Comparison of ENCODE assay signal across 19 mouse cellular contexts in genomic region chr6:85086645-85087044, GRCm38 (mm10). TPM values are rescaled to one million over a fixed set of nuclear protein-coding genes. Genes with fewer than 3 reads are reported as not detected.
A peak's percentile ranks its signal among the peaks of the same experiment; 100 is the strongest.
DNase-seq lines count a peak whose midpoint lies in the region; ATAC-seq and TF ChIP-seq lines count a peak whose summit lies in the region.
"Had no signal": no experiment of that assay in that cellular context is flagged by ENCODE, and none has a peak within 500 bp of the region (broad histone marks: within the 10 kb centered on the region; RNA-seq: fewer than 3 reads in every experiment).

No protein-coding gene starts in this region.

- H3K36me3 ChIP-seq in C2C12 (ENCODE audit: control insufficient read depth, insufficient read depth): no peaks in the 10 kb centered on the region
- H3K36me3 ChIP-seq in stomach, postnatal 0 days (ENCODE audit: control insufficient read depth, insufficient read depth, low read length): no peaks in the 10 kb centered on the region
- H3K36me3 ChIP-seq: G1E; heart, embryonic 12.5 days; hindbrain, embryonic 12.5 days; kidney, embryonic 15.5 days; liver, embryonic 13.5 days had no signal

- no peak for ATAC-seq in stomach, postnatal 0 days (ENCODE audit: low FRiP score, low TSS enrichment)
- no peak for ATAC-seq in activated CD4-positive, CD25-positive, alpha-beta regulatory T cell, adult 4 months
- ATAC-seq: forebrain, postnatal 0 days had no signal

- TF ChIP-seq EP300 in stomach, postnatal 0 days (optimal IDR thresholded peaks at IDR 0.05): no peak

- no peak overlapping the region for H3ac ChIP-seq in C2C12 (ENCODE audit: control insufficient read depth, insufficient read length, low read depth)

- H3K79me2 ChIP-seq in C2C12 (ENCODE audit: control insufficient read depth, insufficient read depth): no peaks in the 10 kb centered on the region

- no peaks in the 10 kb centered on the region for H3K79me3 ChIP-seq in C2C12 (ENCODE audit: low read depth)

- TF ChIP-seq CTCF in C2C12 (IDR thresholded peaks at IDR 0.05; ENCODE audit: control insufficient read depth, insufficient read depth, insufficient read length): no peak
- no peak for TF ChIP-seq CTCF in stomach, postnatal 0 days (IDR thresholded peaks at IDR 0.05; ENCODE audit: low read depth)

- peak; percentile 14 to 20 for DNase-seq in gastrocnemius, adult 8-10 months (ENCODE audit: low spot score in 2 of 2)
- DNase-seq in gastrocnemius, postnatal 10 days: no peak
- DNase-seq in adipocyte (ENCODE audit: low spot score): peak; percentile 14
- DNase-seq in stomach, postnatal 0 days (ENCODE audit: low spot score): no peak
- DNase-seq in kidney, postnatal 4 days: no peak
- DNase-seq: cerebellum, adult 11-12 months; cerebellum, postnatal 10 days; forebrain, postnatal 0 days; kidney, postnatal 36 days; liver, embryonic 13.5 days; lung, adult 2 months; lung, postnatal 14 days had no signal

- peaks cover 3% of the 10 kb centered on the region for H3K27me3 ChIP-seq in C2C12 (ENCODE audit: control insufficient read depth, insufficient read depth, insufficient read length)
- H3K27me3 ChIP-seq in stomach, postnatal 0 days (ENCODE audit: control insufficient read depth, insufficient read depth, low read length): no peaks in the 10 kb centered on the region
- H3K27me3 ChIP-seq: heart, embryonic 12.5 days; hindbrain, embryonic 12.5 days; kidney, embryonic 15.5 days; liver, embryonic 13.5 days had no signal

- no peak overlapping the region for H3K4me3 ChIP-seq in C2C12 (ENCODE audit: insufficient read depth, poor library complexity, severe bottlenecking)
- no peak overlapping the region for H3K4me3 ChIP-seq in stomach, postnatal 0 days (ENCODE audit: low read depth, low read length)
- H3K4me3 ChIP-seq: heart, embryonic 12.5 days; hindbrain, embryonic 12.5 days; kidney, embryonic 15.5 days; liver, embryonic 13.5 days had no signal

- H3K4me1 ChIP-seq in stomach, postnatal 0 days (replicated peaks; ENCODE audit: control insufficient read depth, insufficient read depth): no peaks in the 10 kb centered on the region
- H3K4me1 ChIP-seq: hindbrain, embryonic 12.5 days; kidney, embryonic 15.5 days; liver, embryonic 13.5 days had no signal

- 63% methylated on average over 3 of the region's 3 CpGs for whole genome bisulfite sequencing in stomach, postnatal 0 days

- H3K9me3 ChIP-seq in stomach, postnatal 0 days (ENCODE audit: control insufficient read depth, low read length): no peaks in the 10 kb centered on the region
- H3K9me3 ChIP-seq: G1E; heart, embryonic 12.5 days; hindbrain, embryonic 12.5 days; kidney, embryonic 15.5 days; liver, embryonic 13.5 days had no signal

- H3K9ac ChIP-seq in stomach, postnatal 0 days (ENCODE audit: low read length): no peak overlapping the region
- H3K9ac ChIP-seq: forebrain, postnatal 0 days; heart, embryonic 12.5 days; hindbrain, embryonic 12.5 days; kidney, embryonic 15.5 days; liver, embryonic 13.5 days had no signal

- no peak overlapping the region for H3K4me2 ChIP-seq in stomach, postnatal 0 days (replicated peaks; ENCODE audit: low read depth)
- H3K4me2 ChIP-seq: heart, embryonic 12.5 days; hindbrain, embryonic 12.5 days; kidney, embryonic 15.5 days; liver, embryonic 13.5 days; midbrain, embryonic 11.5 days had no signal

- H3K27ac ChIP-seq in stomach, postnatal 0 days (replicated peaks): 0 out of 2 replicates have a peak overlapping the region, but pooled peaks have one; percentile 35
- H3K27ac ChIP-seq: hindbrain, embryonic 12.5 days; kidney, embryonic 15.5 days; liver, embryonic 13.5 days had no signal

TF ChIP-seq in C2C12, 6 proteins besides CTCF, POLR2A, EP300 and RAD21:
- no peak for TF ChIP-seq MYOG (IDR thresholded peaks at IDR 0.05; ENCODE audit: control insufficient read depth, extremely low read depth, insufficient read length)
- TF ChIP-seq CEBPB (IDR thresholded peaks at IDR 0.05; ENCODE audit: low read depth): peak; percentile 21

RNA-seq across cellular contexts. Expression of gene Exoc6b, which starts 17.3 kb away (rescaled TPM):
- total RNA-seq in gastrocnemius, adult 8-10 months (2022): 10 to 100 TPM; 10.9 to 13.9 (median 13.4) TPM
- 10 to 100 TPM; 16.2 to 18.4 TPM for total RNA-seq in gastrocnemius, postnatal 10 days (2021)
- 7.7 TPM for polyA plus RNA-seq in C2C12 (2012; fragmentation: generic; extraction: Trizol)
- polyA plus RNA-seq in stomach, postnatal 0 days (2015; fragmentation: Nextera tagmentation; extraction: Ambion mirVana): 11.7 and 13.8 TPM in 2 replicates
- polyA plus RNA-seq in activated CD4-positive, CD25-positive, alpha-beta regulatory T cell, adult 4 months (2017; shearing (Covaris generic)): 10 to 100 TPM; 10.8 to 16.1 TPM

RNA-seq across cellular contexts. Expression of gene Spr, which starts 50.9 kb away (rescaled TPM):
- total RNA-seq in gastrocnemius, adult 8-10 months (2022): 10 to 100 TPM; 49.3 to 59.9 (median 58.7) TPM
- 10 to 100 TPM; 20.0 to 22.2 TPM for total RNA-seq in gastrocnemius, postnatal 10 days (2021)
- 96.7 TPM for polyA plus RNA-seq in C2C12 (2012; fragmentation: generic; extraction: Trizol)
- polyA plus RNA-seq in stomach, postnatal 0 days (2015; fragmentation: Nextera tagmentation; extraction: Ambion mirVana): 58.8 and 62.1 TPM in 2 replicates
- 10 to 100 TPM; 24.0 to 31.0 TPM for polyA plus RNA-seq in activated CD4-positive, CD25-positive, alpha-beta regulatory T cell, adult 4 months (2017; shearing (Covaris generic))

Comparison
In these comparisons a context has a peak if more than half of its experiments do, and no peak if none do; other contexts are left out.
1. DNase-seq: peak in gastrocnemius, adult 8-10 months (2 of 2) and adipocyte (single experiment); none in gastrocnemius, postnatal 10 days (single experiment), stomach, postnatal 0 days (single experiment) and kidney, postnatal 4 days (0 of 2).